Mouse (Mus musculus): ENCODE measurements around the gene Cst11. TPM values are rescaled to one million over a fixed set of nuclear protein-coding genes. Genes with fewer than 3 reads are reported as not detected.

The Cst11 gene
- total and polyA plus RNA-seq, 3 experiments, result not detected

GRCm38 (mm10) chr2:148743846-148744407 is 27.4 kb downstream of the Cst11 start:
- Histone ChIP-seq H3K27me3 (ENCODE audit: insufficient read depth, low read length) (peaks cover 2% of the 10 kb centered on the region; the same call in 1 of the 2 replicates), H3K9me3 (replicated peaks) (peaks cover 2% of the 10 kb centered on the region; the same call in 1 of the 2 replicates), H3K4me1 (ENCODE audit: insufficient read depth, low read depth, low read length) (no peaks in the 10 kb centered on the region), H3K4me3 (ENCODE audit: low read depth, low read length) (no peak overlapping the region), H3K36me3 (replicated peaks) (no peaks in the 10 kb centered on the region)
- no peak for TF ChIP-seq GATA1 (IDR thresholded peaks at IDR 0.05; ENCODE audit: borderline replicate concordance, low read length)
- no peak for TF ChIP-seq GATA2 (IDR thresholded peaks at IDR 0.05; ENCODE audit: borderline replicate concordance, low read depth, low read length)
- no peak for TF ChIP-seq POLR2AphosphoS5 (IDR thresholded peaks at IDR 0.05; ENCODE audit: insufficient replicate concordance, low read depth, low read length)
- TF ChIP-seq CTCF (IDR thresholded peaks at IDR 0.05; ENCODE audit: low read depth, low read length), result no peak
- no peak for TF ChIP-seq TAL1 (conservative IDR thresholded peaks at IDR 0.05; ENCODE audit: low read depth, low read length)
- ATAC-seq (ENCODE audit: extremely low read depth, insufficient number of reproducible peaks, low FRiP score, poor library complexity, severe bottlenecking) (no peak), DNase-seq (ENCODE audit: low spot score) (no peak)

- H3K4me1 ChIP-seq (ENCODE audit: insufficient read depth, low read depth, low read length), result no peaks in the 10 kb centered on the region
- H3K4me3 ChIP-seq (ENCODE audit: low read depth, low read length), result no peak overlapping the region
- peaks cover 2% of the 10 kb centered on the region; the same call in 1 of the 2 replicates for H3K27me3 ChIP-seq (ENCODE audit: insufficient read depth, low read length)
- no peak for TF ChIP-seq TAL1 (conservative IDR thresholded peaks at IDR 0.05; ENCODE audit: low read depth, low read length)
- no peak for TF ChIP-seq GATA1 (IDR thresholded peaks at IDR 0.05; ENCODE audit: borderline replicate concordance, low read length)
- TF ChIP-seq POLR2AphosphoS5 (IDR thresholded peaks at IDR 0.05; ENCODE audit: insufficient replicate concordance, low read depth, low read length), result no peak
- TF ChIP-seq GATA2 (IDR thresholded peaks at IDR 0.05; ENCODE audit: borderline replicate concordance, low read depth, low read length), result no peak
- TF ChIP-seq CTCF (IDR thresholded peaks at IDR 0.05; ENCODE audit: low read depth, low read length), result no peak
- peaks cover 2% of the 10 kb centered on the region; the same call in 1 of the 2 replicates for H3K9me3 ChIP-seq (replicated peaks)
- DNase-seq (ENCODE audit: low spot score) (no peak), ATAC-seq (ENCODE audit: extremely low read depth, insufficient number of reproducible peaks, low FRiP score, poor library complexity, severe bottlenecking) (peak; percentile 4; the same call in 1 of the 2 replicates)
- no peaks in the 10 kb centered on the region for H3K36me3 ChIP-seq (replicated peaks)
These were observed 28.3 kb downstream of the Cst11 start for GRCm38 (mm10) chr2:148743001-148743400.

GRCm38 (mm10) chr2:148732327-148733000 is 38.8 kb downstream of the Cst11 start, which contains the start of gene Napb:
Gene Napb (minus strand): TSS chr2:148732467.
- no peaks in the 10 kb centered on the region for H3K4me1 ChIP-seq (ENCODE audit: insufficient read depth, low read depth, low read length)
- H3K36me3 ChIP-seq (replicated peaks), result no peaks in the 10 kb centered on the region
- TF ChIP-seq POLR2AphosphoS5 (IDR thresholded peaks at IDR 0.05; ENCODE audit: insufficient replicate concordance, low read depth, low read length) (no peak), GATA1 (IDR thresholded peaks at IDR 0.05; ENCODE audit: borderline replicate concordance, low read length) (no peak)
- H3K9me3 ChIP-seq (replicated peaks), result peaks cover 19% of the 10 kb centered on the region
- DNase-seq (ENCODE audit: low spot score) (no peak), ATAC-seq (ENCODE audit: extremely low read depth, insufficient number of reproducible peaks, low FRiP score, poor library complexity, severe bottlenecking) (no peak)
- no peaks in the 10 kb centered on the region for H3K27me3 ChIP-seq (ENCODE audit: insufficient read depth, low read length)
- H3K4me3 ChIP-seq (ENCODE audit: low read depth, low read length), result peak within 1 kb of the TSS; percentile 20; the same call in 1 of the 2 replicates

DNA sequence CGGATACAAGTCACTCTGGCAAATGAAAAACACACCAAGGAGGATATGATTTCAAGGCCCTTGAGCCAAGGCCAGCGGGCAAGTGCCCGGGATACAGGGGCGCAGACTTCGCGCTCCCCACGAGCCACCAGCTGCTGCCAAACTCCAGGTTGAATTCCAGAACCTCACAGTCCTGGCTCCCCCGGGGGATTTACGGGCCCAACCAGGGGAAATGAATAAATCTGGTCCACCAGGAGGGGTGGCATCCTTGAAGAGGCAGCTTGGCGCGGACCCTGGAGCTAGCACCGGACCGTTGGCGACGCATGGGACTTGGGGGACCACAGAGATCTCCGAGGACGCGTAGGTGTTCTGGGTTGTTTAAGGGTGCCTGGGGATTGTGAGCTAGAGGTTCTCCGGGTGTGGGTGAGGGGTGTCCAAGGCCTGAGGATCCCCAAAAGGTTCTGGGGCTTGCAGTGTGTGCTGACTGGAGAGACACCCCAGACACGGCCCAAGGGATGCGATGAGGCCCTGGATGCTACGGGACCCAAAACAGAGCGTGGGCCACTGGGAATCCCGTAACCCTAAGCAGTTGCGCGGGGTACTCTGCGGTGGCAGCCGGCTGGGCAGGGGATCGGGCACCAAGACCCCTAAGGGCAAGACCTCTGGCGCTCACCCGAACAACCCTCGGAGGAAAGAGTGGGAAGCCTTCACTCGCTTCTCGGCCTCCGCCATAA is 39.5 kb downstream of the Cst11 start:
- no peak for ATAC-seq (ENCODE audit: extremely low read depth, insufficient number of reproducible peaks, low FRiP score, poor library complexity, severe bottlenecking)
- Histone ChIP-seq H3K4me3 (ENCODE audit: low read depth, low read length) (peak overlapping the region; percentile 20; the same call in 1 of the 2 replicates), H3K4me1 (ENCODE audit: insufficient read depth, low read depth, low read length) (no peaks in the 10 kb centered on the region), H3K27me3 (ENCODE audit: insufficient read depth, low read length) (no peaks in the 10 kb centered on the region), H3K9me3 (replicated peaks) (peaks cover 19% of the 10 kb centered on the region), H3K36me3 (replicated peaks) (no peaks in the 10 kb centered on the region)
- TF ChIP-seq CTCF (IDR thresholded peaks at IDR 0.05; ENCODE audit: low read depth, low read length), result no peak
- no peak for TF ChIP-seq TAL1 (conservative IDR thresholded peaks at IDR 0.05; ENCODE audit: low read depth, low read length)
- no peak for TF ChIP-seq GATA2 (IDR thresholded peaks at IDR 0.05; ENCODE audit: borderline replicate concordance, low read depth, low read length)
- no peak for TF ChIP-seq GATA1 (IDR thresholded peaks at IDR 0.05; ENCODE audit: borderline replicate concordance, low read length)
- TF ChIP-seq POLR2AphosphoS5 (IDR thresholded peaks at IDR 0.05; ENCODE audit: insufficient replicate concordance, low read depth, low read length), result no peak
- DNase-seq (ENCODE audit: low spot score), result no peak

GRCm38 (mm10) chr2:148719271-148719995 is 51.9 kb downstream of the Cst11 start:
- Histone ChIP-seq H3K4me3 (ENCODE audit: low read depth, low read length) (no peak overlapping the region), H3K27me3 (ENCODE audit: insufficient read depth, low read length) (no peaks in the 10 kb centered on the region), H3K9me3 (replicated peaks) (no peaks in the 10 kb centered on the region), H3K36me3 (replicated peaks) (no peaks in the 10 kb centered on the region), H3K4me1 (ENCODE audit: insufficient read depth, low read depth, low read length) (no peaks in the 10 kb centered on the region)
- TF ChIP-seq POLR2AphosphoS5 (IDR thresholded peaks at IDR 0.05; ENCODE audit: insufficient replicate concordance, low read depth, low read length) (no peak), CTCF (IDR thresholded peaks at IDR 0.05; ENCODE audit: low read depth, low read length) (no peak), GATA2 (IDR thresholded peaks at IDR 0.05; ENCODE audit: borderline replicate concordance, low read depth, low read length) (no peak), TAL1 (conservative IDR thresholded peaks at IDR 0.05; ENCODE audit: low read depth, low read length) (no peak), GATA1 (IDR thresholded peaks at IDR 0.05; ENCODE audit: borderline replicate concordance, low read length) (no peak)
- no peak for ATAC-seq (ENCODE audit: extremely low read depth, insufficient number of reproducible peaks, low FRiP score, poor library complexity, severe bottlenecking)
- no peak for DNase-seq (ENCODE audit: low spot score)

Other genes with a start within 250 kb of the Cst11 start
- gene Nxt1, start 98.9 kb downstream of the Cst11 start, total RNA-seq (2014; fragmentation: Nextera tagmentation), result 22.5 and 43.9 TPM in 2 replicates
- 49.3 and 64.6 TPM in 2 replicates for gene Nxt1, start 98.9 kb downstream of the Cst11 start, total RNA-seq (2017)
- gene Nxt1, start 98.9 kb downstream of the Cst11 start, polyA plus RNA-seq (2012), result 29.5 and 33.0 TPM in 2 replicates
- gene Gzf1, start 90.5 kb downstream of the Cst11 start, total RNA-seq (2014; fragmentation: Nextera tagmentation), result 20.9 and 28.4 TPM in 2 replicates
- gene Gzf1, start 90.5 kb downstream of the Cst11 start, total RNA-seq (2017), result 24.7 and 27.8 TPM in 2 replicates
- gene Gzf1, start 90.5 kb downstream of the Cst11 start, polyA plus RNA-seq (2012), result 12.0 and 18.8 TPM in 2 replicates
- gene Napb, start 39.0 kb downstream of the Cst11 start, total RNA-seq (2014; fragmentation: Nextera tagmentation), result not detected in 2 replicates
- 0.16 TPM in 1 of 2 replicates, not detected in the other for gene Napb, start 39.0 kb downstream of the Cst11 start, total RNA-seq (2017)
- gene Napb, start 39.0 kb downstream of the Cst11 start, polyA plus RNA-seq (2012), result not detected in 2 replicates
- gene Cstl1, start 21.1 kb downstream of the Cst11 start, total RNA-seq (2014; fragmentation: Nextera tagmentation), result not detected in 2 replicates
- not detected in 2 replicates for gene Cstl1, start 21.1 kb downstream of the Cst11 start, total RNA-seq (2017)
- not detected in 2 replicates for gene Cstl1, start 21.1 kb downstream of the Cst11 start, polyA plus RNA-seq (2012)
- gene 8030411F24Rik, start 10.5 kb upstream of the Cst11 start, total RNA-seq (2014; fragmentation: Nextera tagmentation), result not detected in 2 replicates
- gene 8030411F24Rik, start 10.5 kb upstream of the Cst11 start, total RNA-seq (2017), result 0.23 TPM in 1 of 2 replicates, not detected in the other
- not detected in 2 replicates for gene 8030411F24Rik, start 10.5 kb upstream of the Cst11 start, polyA plus RNA-seq (2012)
- gene Cst12, start 17.9 kb upstream of the Cst11 start, total RNA-seq (2014; fragmentation: Nextera tagmentation), result not detected in 2 replicates
- not detected in 2 replicates for gene Cst12, start 17.9 kb upstream of the Cst11 start, total RNA-seq (2017)
- not detected in 2 replicates for gene Cst12, start 17.9 kb upstream of the Cst11 start, polyA plus RNA-seq (2012)
- gene Cst8, start 27.3 kb upstream of the Cst11 start, total RNA-seq (2014; fragmentation: Nextera tagmentation), result not detected in 2 replicates
- gene Cst8, start 27.3 kb upstream of the Cst11 start, total RNA-seq (2017), result not detected in 2 replicates
- gene Cst8, start 27.3 kb upstream of the Cst11 start, polyA plus RNA-seq (2012), result not detected in 2 replicates
- gene Cst13, start 48.6 kb upstream of the Cst11 start, total RNA-seq (2014; fragmentation: Nextera tagmentation), result not detected in 2 replicates
- gene Cst13, start 48.6 kb upstream of the Cst11 start, total RNA-seq (2017), result 0.27 TPM in 1 of 2 replicates, not detected in the other
- gene Cst13, start 48.6 kb upstream of the Cst11 start, polyA plus RNA-seq (2012), result not detected in 2 replicates
- gene Cst9, start 63.6 kb upstream of the Cst11 start, total RNA-seq (2014; fragmentation: Nextera tagmentation), result not detected in 2 replicates
- gene Cst9, start 63.6 kb upstream of the Cst11 start, total RNA-seq (2017), result not detected in 2 replicates
- not detected in 2 replicates for gene Cst9, start 63.6 kb upstream of the Cst11 start, polyA plus RNA-seq (2012)
- not detected in 2 replicates for gene 9230104L09Rik, start 93.5 kb upstream of the Cst11 start, total RNA-seq (2014; fragmentation: Nextera tagmentation)
- not detected in 2 replicates for gene 9230104L09Rik, start 93.5 kb upstream of the Cst11 start, total RNA-seq (2017)
- gene 9230104L09Rik, start 93.5 kb upstream of the Cst11 start, polyA plus RNA-seq (2012), result not detected in 2 replicates
- gene Cst3, start 104.2 kb upstream of the Cst11 start, total RNA-seq (2014; fragmentation: Nextera tagmentation), result 36.9 and 46.5 TPM in 2 replicates
- gene Cst3, start 104.2 kb upstream of the Cst11 start, total RNA-seq (2017), result 71.8 and 77.7 TPM in 2 replicates
- 82.2 and 105 TPM in 2 replicates for gene Cst3, start 104.2 kb upstream of the Cst11 start, polyA plus RNA-seq (2012)
- gene Gm1330, start 231.8 kb upstream of the Cst11 start, total RNA-seq (2014; fragmentation: Nextera tagmentation), result not detected in 2 replicates
- not detected in 2 replicates for gene Gm1330, start 231.8 kb upstream of the Cst11 start, total RNA-seq (2017)
- not detected in 2 replicates for gene Gm1330, start 231.8 kb upstream of the Cst11 start, polyA plus RNA-seq (2012)
- not detected in 2 replicates for gene Gm10750, start 245.7 kb upstream of the Cst11 start, total RNA-seq (2014; fragmentation: Nextera tagmentation)
- gene Gm10750, start 245.7 kb upstream of the Cst11 start, total RNA-seq (2017), result 0.06 and 0.16 TPM in 2 replicates
- not detected in 2 replicates for gene Gm10750, start 245.7 kb upstream of the Cst11 start, polyA plus RNA-seq (2012)

All from G1E (cell line).